Mouse (Mus musculus) forebrain, postnatal 0 days (tissue): ENCODE data around the gene Polr1b. TPM values are rescaled to one million over a fixed set of nuclear protein-coding genes. Genes with fewer than 3 reads are reported as not detected.

ENCODE experiments used
- ATAC-seq: fragments of 200-750 bp; cut with Nextera tagmentation; 2 replicates; pipeline ENCODE4 v1.8.0; 2017; ENCODE audit warnings: mild to moderate bottlenecking, moderate library complexity
- DNase-seq: peaks from one replicate; pipeline ENCODE4 v3.0.0-alpha.2; 2015
- H3K27ac ChIP-seq: fragments of 300-500 bp; sonication (generic); 2 replicates; pipeline ENCODE4 v1.5.1; 2014; ENCODE audit warnings: low read depth, mild to moderate bottlenecking, antibody characterized with exemption, low read length, moderate library complexity, mixed read lengths
- H3K27me3 ChIP-seq: fragments of 300-500 bp; sonication (generic); 2 replicates; pipeline ENCODE4 v1.6.1; 2014; ENCODE audit warnings: mild to moderate bottlenecking, low read length, mixed read lengths; ENCODE audit not compliant: insufficient read depth
- H3K36me3 ChIP-seq: fragments of 300-500 bp; sonication (generic); 2 replicates; pipeline ENCODE4 v1.6.1; 2014; ENCODE audit warnings: mild to moderate bottlenecking, moderate library complexity; ENCODE audit not compliant: insufficient read depth
- H3K4me1 ChIP-seq: fragments of 300-500 bp; sonication (generic); 2 replicates; pipeline ENCODE4 v1.6.1; 2014; ENCODE audit warnings: antibody characterized with exemption; ENCODE audit not compliant: insufficient read depth
- H3K4me2 ChIP-seq: fragments of 300-500 bp; sonication (generic); 2 replicates; pipeline ENCODE4 v1.6.1; 2014; ENCODE audit warnings: low read depth, mild to moderate bottlenecking, moderate library complexity
- H3K4me3 ChIP-seq: fragments of 300-500 bp; sonication (generic); 2 replicates; pipeline ENCODE4 v1.5.1; 2014; ENCODE audit warnings: low read depth, low read length, mixed read lengths
- H3K9ac ChIP-seq: fragments of 300-500 bp; sonication (generic); 2 replicates; pipeline ENCODE4 v1.6.1; 2014; ENCODE audit warnings: mild to moderate bottlenecking
- H3K9me3 ChIP-seq: fragments of 300-500 bp; sonication (generic); 2 replicates; pipeline ENCODE4 v1.6.1; 2016; ENCODE audit warnings: low read length
- CTCF ChIP-seq: sonication (generic); IDR thresholded peaks from 2 replicates; pipeline ENCODE4 v1.5.1; 2016; ENCODE audit warnings: antibody characterized with exemption, control low read depth, low read depth
- WGBS: fragments of 180-500 bp; shearing (Covaris S2); extraction: QIAGEN DNeasy Blood & Tissue Kit; methylation state at CpG from one replicate; pipeline ENCODE4 v1.1.7; 2014; 5-methylcytosine and 5-hydroxymethylcytosine counted together
- polyA plus RNA-seq: library from polyadenylated mRNA; unstranded; fragments of >200 nt; fragmentation: Nextera tagmentation; extraction: Ambion mirVana; gene quantifications from 2 replicates; pipeline ENCODE4 v1.2.1, GENCODE M21; 2015
- total RNA-seq: library from RNA; depleted of rRNA; stranded (reverse); fragments of >200 nt; gene quantifications from 2 replicates; pipeline ENCODE4 v1.2.3, GENCODE M21; 2014

Polr1b gene
- total and polyA plus RNA-seq, 2 experiments from 2014 or later = 12.0 to 24.9 TPM

DNA sequence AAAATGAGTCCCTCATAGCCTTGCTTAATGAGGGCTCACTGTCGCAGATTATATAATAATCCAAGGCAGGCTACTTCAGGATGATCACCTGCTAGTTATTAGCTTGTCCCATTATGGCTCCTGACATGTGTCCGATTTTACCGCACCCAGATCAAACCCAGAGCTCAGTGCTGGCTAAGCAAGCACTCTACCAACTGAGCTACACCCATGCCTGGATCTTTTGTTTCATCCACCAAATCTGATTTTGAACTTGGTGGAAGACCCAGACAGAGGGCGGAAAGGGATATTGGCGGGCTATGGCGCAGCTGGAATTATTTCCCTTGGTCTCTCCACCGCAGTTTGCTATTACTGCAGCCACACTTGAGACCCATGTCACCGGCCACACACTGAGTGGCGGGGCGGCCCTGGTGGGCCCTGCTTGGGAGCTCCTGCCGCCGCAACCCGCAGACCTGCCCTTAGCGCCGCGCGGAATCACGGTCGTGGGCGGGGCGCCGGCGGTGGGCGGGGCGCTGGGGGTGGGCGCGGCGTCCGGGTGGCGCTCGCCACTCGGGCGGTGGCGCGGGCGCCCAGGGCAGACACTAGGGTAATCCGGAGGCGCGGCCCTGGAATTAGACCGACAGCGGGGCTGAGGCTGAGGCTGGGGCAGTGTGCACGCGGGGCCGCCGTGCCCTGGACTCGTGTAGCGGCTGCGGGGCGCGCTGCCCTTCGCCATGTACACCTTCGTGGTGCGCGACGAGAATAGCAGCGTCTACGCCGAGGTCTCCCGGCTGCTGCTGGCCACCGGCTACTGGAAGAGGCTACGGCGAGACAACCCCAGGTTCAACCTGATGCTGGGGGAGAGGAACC lies 35.1 kb upstream of the Polr1b start, which contains the start of gene Ttl:
TSS of gene Ttl (plus strand) at position 506 of the 846 bp plus-strand sequence.
- Histone ChIP-seq H3K27ac (peak within 1 kb of the TSS; percentile 76), H3K9me3 (no peaks in the 10 kb centered on the region), H3K4me1 (peaks cover 16% of the 10 kb centered on the region), H3K4me2 (peak within 1 kb of the TSS; percentile 81), H3K27me3 (no peaks in the 10 kb centered on the region), H3K36me3 (no peaks in the 10 kb centered on the region), H3K4me3 (peak within 1 kb of the TSS; percentile 81), H3K9ac (peak within 1 kb of the TSS; percentile 86)
- peak; percentile 82 for DNase-seq
- WGBS = 1% methylated on average over 60 of the region's 62 CpGs
- TF ChIP-seq CTCF = peak; percentile 9; the same call in 1 of the 2 replicates
- peak; percentile 93 for ATAC-seq

DNA sequence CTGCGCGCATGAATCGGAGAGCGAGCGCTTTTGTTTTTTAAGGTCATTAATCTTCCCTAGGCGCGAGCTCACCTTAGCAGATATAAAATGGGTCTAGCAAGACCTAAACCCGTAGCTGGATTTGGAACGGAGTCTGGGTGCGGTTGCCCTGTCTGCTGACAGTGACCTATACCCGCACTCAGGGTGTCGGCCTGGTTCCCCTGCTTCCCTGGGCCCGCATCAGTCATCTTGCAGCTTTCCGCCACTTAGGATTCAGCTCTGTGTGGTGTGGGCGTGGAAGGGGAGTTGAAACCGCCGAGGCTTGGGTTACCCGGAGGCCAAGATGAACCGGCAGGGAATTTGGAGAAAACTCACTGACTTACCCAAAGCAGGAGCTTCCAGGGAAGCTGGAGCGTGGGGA lies 34.5 kb upstream of the Polr1b start:
- Histone ChIP-seq H3K27me3 (no peaks in the 10 kb centered on the region), H3K4me3 (peak overlapping the region; percentile 81), H3K4me2 (peak overlapping the region; percentile 81), H3K4me1 (peaks cover 16% of the 10 kb centered on the region), H3K9ac (peak overlapping the region; percentile 86), H3K9me3 (no peaks in the 10 kb centered on the region), H3K36me3 (no peaks in the 10 kb centered on the region), H3K27ac (peak overlapping the region; percentile 76)
- no peak for TF ChIP-seq CTCF
- peak; percentile 73 for DNase-seq
- 2% methylated on average over 20 of the region's 20 CpGs for WGBS
- peak; percentile 83 for ATAC-seq

GRCm38 (mm10) chr2:129070296-129070695 lies 30.5 kb upstream of the Polr1b start:
- H3K27ac ChIP-seq = no peak overlapping the region
- no peak overlapping the region for H3K4me3 ChIP-seq
- no peak for TF ChIP-seq CTCF
- 92% methylated on average over 3 of the region's 3 CpGs for WGBS
- no peaks in the 10 kb centered on the region for H3K27me3 ChIP-seq
- no peak for ATAC-seq
- no peaks in the 10 kb centered on the region for H3K36me3 ChIP-seq
- H3K4me2 ChIP-seq = no peak overlapping the region
- peaks cover 16% of the 10 kb centered on the region for H3K4me1 ChIP-seq
- no peak overlapping the region for H3K9ac ChIP-seq
- DNase-seq = no peak
- H3K9me3 ChIP-seq = no peaks in the 10 kb centered on the region

DNA sequence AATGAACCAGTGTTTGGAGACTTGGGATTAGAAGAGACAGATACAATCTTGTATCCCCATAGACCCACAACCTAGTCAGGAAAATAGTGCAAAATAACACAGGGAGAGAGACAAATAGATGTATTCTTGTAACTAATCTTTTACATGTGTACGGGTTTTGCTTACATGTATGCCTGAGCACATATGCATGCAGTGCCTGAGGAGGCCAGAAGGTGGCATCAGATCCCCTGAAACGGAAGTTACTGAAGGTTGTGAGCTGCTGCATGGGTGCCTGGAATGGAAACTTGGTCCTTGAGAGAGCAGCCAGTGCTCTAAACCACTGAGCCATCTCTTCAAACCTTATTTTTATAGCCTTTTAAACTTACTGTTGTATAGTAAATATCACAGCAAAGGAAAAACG lies 22.5 kb upstream of the Polr1b start:
- Histone ChIP-seq H3K4me1 (no peaks in the 10 kb centered on the region), H3K27ac (no peak overlapping the region), H3K9me3 (no peaks in the 10 kb centered on the region), H3K27me3 (no peaks in the 10 kb centered on the region), H3K9ac (no peak overlapping the region), H3K36me3 (peaks cover 56% of the 10 kb centered on the region), H3K4me2 (no peak overlapping the region), H3K4me3 (no peak overlapping the region)
- peak; percentile 56 for TF ChIP-seq CTCF
- ATAC-seq = no peak
- WGBS = 79% methylated on average over 3 of the region's 3 CpGs
- DNase-seq = peak; percentile 30

DNA sequence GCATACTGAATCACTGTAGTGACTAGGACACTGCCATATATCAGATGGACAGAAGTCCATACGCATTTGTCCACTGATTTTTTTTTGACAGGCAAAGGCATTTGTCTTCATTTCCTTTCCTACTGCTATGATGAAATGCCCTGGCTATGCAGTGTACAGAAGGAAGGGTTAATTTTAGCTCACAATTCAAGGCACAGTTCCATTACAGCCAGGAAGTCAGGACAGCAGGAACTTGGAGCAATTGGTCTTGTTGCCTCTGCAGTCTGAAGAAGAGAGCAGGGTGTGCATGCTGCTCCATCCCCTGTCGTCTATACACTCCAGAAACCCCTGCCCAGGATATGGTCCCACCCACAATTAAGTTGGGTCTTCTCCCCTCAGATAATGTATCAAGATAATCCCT lies 21.6 kb upstream of the Polr1b start:
- Histone ChIP-seq H3K27me3 (no peaks in the 10 kb centered on the region), H3K9me3 (no peaks in the 10 kb centered on the region), H3K9ac (no peak overlapping the region), H3K4me2 (no peak overlapping the region), H3K27ac (no peak overlapping the region), H3K4me3 (no peak overlapping the region), H3K4me1 (no peaks in the 10 kb centered on the region), H3K36me3 (peaks cover 62% of the 10 kb centered on the region)
- 88% methylated on average over 2 of the region's 2 CpGs for WGBS
- no peak for TF ChIP-seq CTCF
- ATAC-seq = no peak
- DNase-seq = no peak

- TF ChIP-seq CTCF = no peak
- no peak overlapping the region for H3K4me2 ChIP-seq
- H3K27me3 ChIP-seq = no peaks in the 10 kb centered on the region
- no peak overlapping the region for H3K9ac ChIP-seq
- H3K4me1 ChIP-seq = no peaks in the 10 kb centered on the region
- H3K4me3 ChIP-seq = no peak overlapping the region
- H3K36me3 ChIP-seq = peaks cover 69% of the 10 kb centered on the region
- H3K9me3 ChIP-seq = no peaks in the 10 kb centered on the region
- 74% methylated on average over 13 of the region's 13 CpGs for WGBS
- DNase-seq (no peak), ATAC-seq (no peak)
- H3K27ac ChIP-seq = no peak overlapping the region
Observed at GRCm38 (mm10) chr2:129081097-129081496, 19.7 kb upstream of the Polr1b start.

- Histone ChIP-seq H3K4me2 (no peak overlapping the region), H3K27ac (no peak overlapping the region), H3K36me3 (peaks cover 62% of the 10 kb centered on the region), H3K27me3 (no peaks in the 10 kb centered on the region), H3K4me1 (no peaks in the 10 kb centered on the region), H3K9ac (no peak overlapping the region), H3K9me3 (no peaks in the 10 kb centered on the region), H3K4me3 (no peak overlapping the region)
- no peak for ATAC-seq
- 91% methylated on average over 5 of the region's 5 CpGs for WGBS
- TF ChIP-seq CTCF = no peak
- DNase-seq = no peak
Observed at GRCm38 (mm10) chr2:129083514-129083913, 17.3 kb upstream of the Polr1b start.
